Mouse (Mus musculus): Measurements from ENCODE around the gene Prdx4. TPM values are rescaled to one million over a fixed set of nuclear protein-coding genes. Genes with fewer than 3 reads are reported as not detected.

Gene Prdx4
- polyA plus RNA-seq, 1 experiment from 2014 or later: 271 TPM

GRCm38 (mm10) chrX:155306390-155306789 is 34.2 kb downstream of the Prdx4 start:
- H3K27me3 ChIP-seq (ENCODE audit: control insufficient read depth, insufficient read depth, low read length): no peaks in the 10 kb centered on the region
- no peak overlapping the region for H3K27ac ChIP-seq (ENCODE audit: low read depth, low read length)
- WGBS: 100% methylated on average over 2 of the region's 2 CpGs
- H3K36me3 ChIP-seq (ENCODE audit: control insufficient read depth, insufficient read depth, low read length): no peaks in the 10 kb centered on the region
- no peaks in the 10 kb centered on the region for H3K9me3 ChIP-seq (ENCODE audit: control insufficient read depth, low read length)
- ATAC-seq (ENCODE audit: low FRiP score): no peak
- no peak for DNase-seq (ENCODE audit: low spot score, missing footprints)
- H3K4me1 ChIP-seq (ENCODE audit: control insufficient read depth, insufficient read depth, low read length): no peaks in the 10 kb centered on the region
- H3K9ac ChIP-seq (ENCODE audit: low read length): no peak overlapping the region
- no peak overlapping the region for H3K4me3 ChIP-seq (ENCODE audit: low read depth, low read length)
- H3K4me2 ChIP-seq: no peak overlapping the region

- WGBS: 52% methylated on average over 1 of the region's 1 CpGs
- no peaks in the 10 kb centered on the region for H3K9me3 ChIP-seq (ENCODE audit: control insufficient read depth, low read length)
- H3K4me3 ChIP-seq (ENCODE audit: low read depth, low read length): no peak overlapping the region
- no peak for ATAC-seq (ENCODE audit: low FRiP score)
- no peaks in the 10 kb centered on the region for H3K36me3 ChIP-seq (ENCODE audit: control insufficient read depth, insufficient read depth, low read length)
- H3K27me3 ChIP-seq (ENCODE audit: control insufficient read depth, insufficient read depth, low read length): no peaks in the 10 kb centered on the region
- H3K27ac ChIP-seq (ENCODE audit: low read depth, low read length): no peak overlapping the region
- no peaks in the 10 kb centered on the region for H3K4me1 ChIP-seq (ENCODE audit: control insufficient read depth, insufficient read depth, low read length)
- no peak for DNase-seq (ENCODE audit: low spot score, missing footprints)
- H3K4me2 ChIP-seq: no peak overlapping the region
- H3K9ac ChIP-seq (ENCODE audit: low read length): no peak overlapping the region
Measured at GRCm38 (mm10) chrX:155280427-155281044, 60.0 kb downstream of the Prdx4 start.

- H3K36me3 ChIP-seq (ENCODE audit: control insufficient read depth, insufficient read depth, low read length): no peaks in the 10 kb centered on the region
- DNase-seq (ENCODE audit: low spot score, missing footprints) (no peak), ATAC-seq (ENCODE audit: low FRiP score) (no peak)
- no peak overlapping the region for H3K9ac ChIP-seq (ENCODE audit: low read length)
- H3K9me3 ChIP-seq (ENCODE audit: control insufficient read depth, low read length): no peaks in the 10 kb centered on the region
- H3K4me3 ChIP-seq (ENCODE audit: low read depth, low read length): no peak overlapping the region
- no peaks in the 10 kb centered on the region for H3K4me1 ChIP-seq (ENCODE audit: control insufficient read depth, insufficient read depth, low read length)
- H3K27ac ChIP-seq (ENCODE audit: low read depth, low read length): no peak overlapping the region
- H3K27me3 ChIP-seq (ENCODE audit: control insufficient read depth, insufficient read depth, low read length): no peaks in the 10 kb centered on the region
- WGBS: 77% methylated on average over 4 of the region's 4 CpGs
- H3K4me2 ChIP-seq: no peak overlapping the region
Measured at GRCm38 (mm10) chrX:155278483-155278882, 62.1 kb downstream of the Prdx4 start.

Other genes starting within 250 kb of the Prdx4 start
- gene Magea2, start 247.1 kb downstream of the Prdx4 start, polyA plus RNA-seq (2014; fragmentation: Nextera tagmentation; extraction: Ambion mirVana): not detected in 2 replicates
- not detected in 2 replicates for gene Cldn34b2, start 212.3 kb downstream of the Prdx4 start, polyA plus RNA-seq (2014; fragmentation: Nextera tagmentation; extraction: Ambion mirVana)
- 83.3 and 87.5 TPM in 2 replicates for gene Sat1, start 124.3 kb downstream of the Prdx4 start, polyA plus RNA-seq (2014; fragmentation: Nextera tagmentation; extraction: Ambion mirVana)
- gene Acot9, start 78.3 kb downstream of the Prdx4 start, polyA plus RNA-seq (2014; fragmentation: Nextera tagmentation; extraction: Ambion mirVana): 23.6 and 25.9 TPM in 2 replicates

Measured in midbrain, embryonic 11.5 days (tissue).